Mouse (Mus musculus) adrenal gland, adult 18-20 months (tissue): ENCODE data around the gene Cxcr6. TPM values are rescaled to one million over a fixed set of nuclear protein-coding genes. Genes with fewer than 3 reads are reported as not detected.
"Not testable (repeated sequence)": the region's sequence is repeated elsewhere in the genome, so short reads cannot be mapped to it uniquely, and the experiment has no call there.

Experiments used
- DNase-seq, 2 experiments: peaks; one replicate each; pipeline ENCODE4 v3.0.0; 2021 to 2022; ENCODE audit warnings: low spot score in 2 of 2
- long read RNA-seq, 2 experiments: library from polyadenylated mRNA; stranded (forward); transcript quantifications; one replicate each; pipeline ENCODE4 v2.0.0; 2021
- total RNA-seq, 2 experiments: library from RNA; stranded (reverse); gene quantifications; 1 replicate in 1 of 2; 2 replicates in 1 of 2; pipeline ENCODE4 v1.2.3; 2021

Cxcr6 gene
- under 1 TPM; 0.20 to 0.70 TPM for total RNA-seq
- long read RNA-seq, experiment 1: 0 reads
- long read RNA-seq, experiment 2: 0 reads

- DNase-seq: no peak
Observed at GRCm38 (mm10) chr9:123806267-123806666, at the start of gene Cxcr6. TSS of gene Cxcr6 (plus strand) at chr9:123806475.

- DNase-seq: no peak
Observed at GRCm38 (mm10) chr9:123756752-123757151, 49.5 kb upstream of the Cxcr6 start.

GRCm38 (mm10) chr9:123757326-123757725, 48.9 kb upstream of the Cxcr6 start:
- DNase-seq: no peak

- DNase-seq: no peak
Observed at GRCm38 (mm10) chr9:123758156-123758555, 48.1 kb upstream of the Cxcr6 start.

GRCm38 (mm10) chr9:123758645-123759044, 47.6 kb upstream of the Cxcr6 start:
- DNase-seq: no peak

- DNase-seq: no peak
Observed at GRCm38 (mm10) chr9:123760806-123761205, 45.5 kb upstream of the Cxcr6 start.

GRCm38 (mm10) chr9:123762886-123763285, 43.4 kb upstream of the Cxcr6 start:
- DNase-seq: no peak

GRCm38 (mm10) chr9:123763771-123764170, 42.5 kb upstream of the Cxcr6 start:
- no peak for DNase-seq

GRCm38 (mm10) chr9:123766996-123767395, 39.3 kb upstream of the Cxcr6 start:
- DNase-seq: no peak

- DNase-seq: no peak
Observed at GRCm38 (mm10) chr9:123768443-123768842, 37.8 kb upstream of the Cxcr6 start.

GRCm38 (mm10) chr9:123769532-123769931, 36.7 kb upstream of the Cxcr6 start:
- no peak for DNase-seq

- not testable (repeated sequence) for DNase-seq
Observed at GRCm38 (mm10) chr9:123773299-123773698, 33.0 kb upstream of the Cxcr6 start.

- DNase-seq: no peak
Observed at GRCm38 (mm10) chr9:123788855-123789529, 17.3 kb upstream of the Cxcr6 start.

- DNase-seq: peak in 1 of 2 experiments; percentile 25
Observed at GRCm38 (mm10) chr9:123796174-123796573, 10.1 kb upstream of the Cxcr6 start.

GRCm38 (mm10) chr9:123801527-123801926, 4.7 kb upstream of the Cxcr6 start:
- DNase-seq: no peak

GRCm38 (mm10) chr9:123802421-123802820, 3.9 kb upstream of the Cxcr6 start:
- DNase-seq: no peak

- no peak for DNase-seq
Observed at GRCm38 (mm10) chr9:123802896-123803295, 3.4 kb upstream of the Cxcr6 start.

- DNase-seq: no peak
Observed at GRCm38 (mm10) chr9:123805241-123805640, 1.0 kb upstream of the Cxcr6 start.

- DNase-seq: no peak
Observed at GRCm38 (mm10) chr9:123808583-123808982, 2.3 kb downstream of the Cxcr6 start.

GRCm38 (mm10) chr9:123811831-123812230, 5.6 kb downstream of the Cxcr6 start:
- no peak for DNase-seq

GRCm38 (mm10) chr9:123814326-123814725, 8.1 kb downstream of the Cxcr6 start:
- no peak for DNase-seq

GRCm38 (mm10) chr9:123814821-123815220, 8.5 kb downstream of the Cxcr6 start:
- no peak for DNase-seq

GRCm38 (mm10) chr9:123815444-123815843, 9.2 kb downstream of the Cxcr6 start:
- no peak for DNase-seq
